ENCODE assay signal across 7 mouse cellular contexts in the genomic region with DNA sequence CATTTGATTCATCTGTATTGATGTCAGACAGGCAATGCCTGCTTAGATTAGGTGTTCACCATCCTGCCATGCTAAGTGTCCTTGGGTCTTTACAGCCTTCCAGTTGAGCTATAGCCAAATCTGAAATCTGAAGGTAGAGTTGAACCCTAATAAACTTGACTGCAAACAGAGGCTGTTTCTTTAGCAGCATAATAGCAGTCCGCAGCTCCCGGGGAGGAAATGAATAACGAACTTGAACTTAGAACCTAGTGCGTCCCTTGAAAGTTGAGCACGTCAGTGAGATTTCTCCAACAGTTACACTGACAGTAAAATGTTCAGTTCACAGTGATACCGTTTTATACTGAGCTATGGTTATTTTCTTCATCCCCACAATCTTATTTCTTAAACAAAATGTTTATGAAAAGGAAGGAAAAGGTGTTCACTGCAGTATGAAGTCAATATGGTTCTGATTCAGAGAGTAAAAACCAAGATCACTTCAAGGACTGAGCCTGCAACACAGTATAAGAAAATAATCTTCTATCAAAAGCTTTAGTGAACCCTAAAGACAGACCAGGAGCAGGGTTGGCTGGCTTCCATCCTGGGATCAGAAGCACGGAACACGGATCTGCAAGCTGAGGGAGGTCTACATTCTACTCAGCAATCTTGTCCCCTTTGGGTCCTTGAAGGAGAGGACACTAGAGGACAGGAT.
DNase-seq lines count a peak whose midpoint lies in the region; ATAC-seq and TF ChIP-seq lines count a peak whose summit lies in the region.

No protein-coding gene starts in this region.

- no peaks in the 10 kb centered on the region for H3K36me3 ChIP-seq in thymus, adult 2 months (ENCODE audit: control insufficient read depth, insufficient read depth, low read length)
- no peaks in the 10 kb centered on the region for H3K36me3 ChIP-seq in forebrain, embryonic 14.5 days (ENCODE audit: control insufficient read depth, insufficient read depth, low read length)
- H3K36me3 ChIP-seq in kidney, adult 2 months (ENCODE audit: control insufficient read depth, insufficient read depth, low read length), result no peaks in the 10 kb centered on the region
- H3K36me3 ChIP-seq in megakaryocyte, embryonic 14.5 days (replicated peaks; ENCODE audit: low read length), result no peaks in the 10 kb centered on the region

- peak; percentile 34 for DNase-seq in thymus, adult 2 months
- DNase-seq in thymus, adult 18-20 months, result no peak
- no peak for DNase-seq in forebrain, embryonic 14.5 days (ENCODE audit: low spot score)
- peak; percentile 71 for DNase-seq in kidney, adult 2 months
- no peak for DNase-seq in ovary, postnatal 14 days (ENCODE audit: low spot score)
- no peak for DNase-seq in retina, embryonic 14.5 days (ENCODE audit: low spot score)

- TF ChIP-seq CTCF in thymus, adult 2 months (IDR thresholded peaks at IDR 0.05; ENCODE audit: borderline replicate concordance, control insufficient read depth, extremely low read depth, insufficient read depth, low read length, poor library complexity), result no peak
- no peak for TF ChIP-seq CTCF in kidney, adult 2 months (conservative IDR thresholded peaks at IDR 0.05; ENCODE audit: insufficient read depth, insufficient read length, low read depth, low read length)

- TF ChIP-seq POLR2A in thymus, adult 2 months (IDR thresholded peaks at IDR 0.05; ENCODE audit: control insufficient read depth, extremely low read depth, insufficient read depth, low read length, poor library complexity), result no peak
- TF ChIP-seq POLR2A in kidney, adult 2 months (IDR thresholded peaks at IDR 0.05; ENCODE audit: low read depth, low read length), result no peak

- peaks cover 27% of the 10 kb centered on the region for H3K4me1 ChIP-seq in thymus, adult 2 months (replicated peaks; ENCODE audit: control insufficient read depth, insufficient read depth, low read length)
- H3K4me1 ChIP-seq in forebrain, embryonic 14.5 days (ENCODE audit: control insufficient read depth, insufficient read depth, low read length), result peaks cover 22% of the 10 kb centered on the region
- peaks cover 20% of the 10 kb centered on the region for H3K4me1 ChIP-seq in kidney, adult 2 months (ENCODE audit: control insufficient read depth, insufficient read depth, low read length)
- peaks cover 63% of the 10 kb centered on the region for H3K4me1 ChIP-seq in megakaryocyte, embryonic 14.5 days

- H3K27me3 ChIP-seq in thymus, adult 2 months (ENCODE audit: control insufficient read depth, insufficient read depth, low read length), result no peaks in the 10 kb centered on the region
- no peaks in the 10 kb centered on the region for H3K27me3 ChIP-seq in forebrain, embryonic 14.5 days (replicated peaks; ENCODE audit: control insufficient read depth, insufficient read depth, low read length)
- H3K27me3 ChIP-seq in kidney, adult 2 months (replicated peaks; ENCODE audit: control insufficient read depth, insufficient read depth, low read length), result no peaks in the 10 kb centered on the region
- no peaks in the 10 kb centered on the region for H3K27me3 ChIP-seq in megakaryocyte, embryonic 14.5 days (replicated peaks)

- WGBS in thymus, adult 2 months, result 9% methylated on average over 8 of the region's 8 CpGs
- 4% methylated on average over 8 of the region's 8 CpGs for WGBS in forebrain, embryonic 14.5 days
- WGBS in kidney, adult 2 months, result 4% methylated on average over 8 of the region's 8 CpGs

- peak overlapping the region; percentile 39 for H3K4me3 ChIP-seq in thymus, adult 2 months (ENCODE audit: control insufficient read depth, insufficient read depth, low read length)
- peak overlapping the region; percentile 27; the same call in 1 of the 2 replicates for H3K4me3 ChIP-seq in forebrain, embryonic 14.5 days (ENCODE audit: low read depth, low read length)
- peak overlapping the region; percentile 41 for H3K4me3 ChIP-seq in kidney, adult 2 months (ENCODE audit: insufficient read depth, low read depth, low read length)
- H3K4me3 ChIP-seq in megakaryocyte, embryonic 14.5 days (replicated peaks), result peak overlapping the region; percentile 90

- ATAC-seq in forebrain, embryonic 14.5 days, result peak; percentile 75

- H3K9me3 ChIP-seq in forebrain, embryonic 14.5 days (replicated peaks; ENCODE audit: control insufficient read depth, low read length), result no peaks in the 10 kb centered on the region
- no peaks in the 10 kb centered on the region for H3K9me3 ChIP-seq in megakaryocyte, embryonic 14.5 days

- peak overlapping the region; percentile 98 for H3K27ac ChIP-seq in thymus, adult 2 months (ENCODE audit: control insufficient read depth, insufficient read depth, low read length)
- peak overlapping the region; percentile 95 for H3K27ac ChIP-seq in forebrain, embryonic 14.5 days (ENCODE audit: low read depth, low read length)
- peak overlapping the region; percentile 97 for H3K27ac ChIP-seq in kidney, adult 2 months (ENCODE audit: insufficient read depth, low read depth, low read length)

- peak overlapping the region; percentile 50; the same call in 1 of the 2 replicates for H3K9ac ChIP-seq in forebrain, embryonic 14.5 days (ENCODE audit: low read length)

- H3K4me2 ChIP-seq in forebrain, embryonic 14.5 days (ENCODE audit: low read length), result peak overlapping the region; percentile 43

Comparison
In these comparisons a context has a peak if more than half of its experiments do, and no peak if none do; other contexts are left out.
1. DNase-seq: peak in thymus, adult 2 months (single experiment) and kidney, adult 2 months (single experiment); none in thymus, adult 18-20 months (0 of 2), forebrain, embryonic 14.5 days (single experiment), ovary, postnatal 14 days (single experiment) and retina, embryonic 14.5 days (single experiment).
2. H3K4me3 ChIP-seq: peak in every context shown above with its lines; median percentile 90 in megakaryocyte, embryonic 14.5 days; 41 in kidney, adult 2 months; 39 in thymus, adult 2 months; 27 in forebrain, embryonic 14.5 days.
3. Peak in every context shown above with its lines, with median percentiles within 50 percentile points of each other: H3K27ac ChIP-seq.